Mouse (Mus musculus) 416B (cell line): Measurements from ENCODE around the gene Adarb2.
"Not testable (repeated sequence)": the region's sequence is repeated elsewhere in the genome, so short reads cannot be mapped to it uniquely, and the experiment has no call there.

Experiments
- DNase-seq: peaks from one replicate; pipeline ENCODE4 v3.0.0; 2011; ENCODE audit warnings: low read depth

The Adarb2 gene

GRCm38 (mm10) chr13:8590460-8590859, 387.8 kb downstream of the Adarb2 start:
- no peak for DNase-seq

- DNase-seq: no peak
Observed at GRCm38 (mm10) chr13:8596977-8597646, 394.4 kb downstream of the Adarb2 start.

DNA sequence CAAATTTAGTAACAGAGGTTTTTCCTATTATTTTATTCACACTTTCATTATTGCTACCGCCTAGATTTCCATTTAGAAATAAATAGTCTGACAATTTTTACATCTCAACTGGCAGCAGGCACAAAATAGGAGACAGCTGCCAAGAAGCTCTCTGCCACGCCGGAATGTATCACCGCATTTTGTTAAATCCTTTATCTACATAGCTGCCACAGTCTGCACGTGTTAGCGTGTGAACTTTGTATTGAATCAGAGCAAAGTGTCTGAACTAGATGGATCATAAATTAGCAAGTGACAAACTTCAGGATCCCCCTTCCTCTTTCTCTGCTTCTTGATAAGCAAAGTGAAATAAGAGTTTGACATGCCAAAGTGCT, 395.0 kb downstream of the Adarb2 start:
- DNase-seq: no peak

DNA sequence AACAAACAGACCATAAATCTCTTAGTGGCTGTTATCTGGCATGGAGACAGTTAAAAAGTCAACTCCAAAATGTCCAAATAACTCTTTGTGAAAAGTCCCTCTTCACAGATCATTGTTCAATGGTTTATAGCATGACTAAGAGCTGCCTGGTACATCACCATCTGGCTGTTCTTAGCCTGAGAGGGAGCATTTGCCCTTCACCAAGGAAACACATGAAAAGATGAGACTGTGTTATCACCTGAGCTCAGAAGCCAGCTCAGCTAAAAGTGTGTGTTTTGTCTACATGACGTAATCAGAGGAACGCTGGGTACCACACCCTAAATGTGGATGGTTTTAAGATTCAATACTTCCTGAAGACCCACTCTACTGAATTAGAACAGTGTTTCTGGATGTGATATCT, 403.0 kb downstream of the Adarb2 start:
- DNase-seq: no peak

DNA sequence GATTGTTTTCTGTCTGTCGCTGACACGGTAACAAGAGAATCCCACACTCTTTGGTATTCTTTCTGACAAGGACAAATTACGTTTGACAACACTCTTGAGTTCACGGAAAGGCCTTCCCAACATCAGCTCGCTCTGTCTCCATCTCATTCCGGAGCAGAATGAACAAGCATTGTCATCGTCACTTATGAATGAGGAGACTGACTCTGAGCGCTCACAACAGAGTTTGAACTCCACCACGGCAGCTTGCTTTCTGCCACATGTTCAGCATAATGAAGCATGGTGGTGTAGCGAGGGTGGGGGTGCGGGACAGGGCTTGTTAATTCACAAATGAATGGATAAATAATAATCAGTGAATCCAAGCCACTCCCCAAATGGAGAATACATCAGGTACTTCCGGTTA, 405.4 kb downstream of the Adarb2 start:
- DNase-seq: no peak

- DNase-seq: not testable (repeated sequence)
Observed at GRCm38 (mm10) chr13:8608918-8609317, 406.3 kb downstream of the Adarb2 start.

GRCm38 (mm10) chr13:8610956-8611355, 408.3 kb downstream of the Adarb2 start:
- DNase-seq: no peak

DNA sequence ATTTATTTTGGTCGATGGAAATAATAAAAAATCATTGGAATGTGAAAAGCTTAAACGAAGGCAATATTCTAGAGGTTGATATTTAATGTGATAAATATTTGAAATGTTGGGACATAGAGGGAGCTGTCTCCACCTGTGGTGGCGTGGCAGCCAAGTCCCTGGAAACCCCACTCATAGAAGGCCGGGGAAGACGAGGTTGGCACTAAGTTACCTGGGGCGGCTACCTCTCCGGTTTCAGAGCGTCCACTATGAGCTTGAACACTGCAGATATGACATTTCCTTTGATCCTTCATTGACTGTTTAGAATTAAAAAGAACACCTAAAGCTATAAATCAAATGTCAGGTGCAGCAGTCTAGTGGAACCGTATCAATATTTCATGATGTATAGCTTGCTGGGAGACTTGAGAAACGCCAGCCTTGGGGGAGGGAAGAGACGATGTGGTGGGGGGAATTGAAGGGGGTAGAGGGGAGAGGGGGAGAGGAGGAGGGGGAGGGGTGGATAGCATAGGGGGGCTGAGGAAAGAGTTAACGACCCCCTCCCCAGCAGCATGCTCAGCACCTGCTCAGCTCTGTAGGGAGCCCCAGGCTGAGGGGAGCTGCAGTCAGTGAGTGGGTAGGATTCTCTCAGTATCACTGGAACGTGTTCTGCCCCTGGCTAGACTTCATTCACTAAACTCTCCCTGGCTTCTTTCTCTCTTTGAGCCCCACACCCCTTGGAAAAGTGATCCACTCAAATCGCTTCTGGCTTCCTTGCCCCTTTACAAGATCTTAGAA, 410.1 kb downstream of the Adarb2 start:
- no peak for DNase-seq

DNA sequence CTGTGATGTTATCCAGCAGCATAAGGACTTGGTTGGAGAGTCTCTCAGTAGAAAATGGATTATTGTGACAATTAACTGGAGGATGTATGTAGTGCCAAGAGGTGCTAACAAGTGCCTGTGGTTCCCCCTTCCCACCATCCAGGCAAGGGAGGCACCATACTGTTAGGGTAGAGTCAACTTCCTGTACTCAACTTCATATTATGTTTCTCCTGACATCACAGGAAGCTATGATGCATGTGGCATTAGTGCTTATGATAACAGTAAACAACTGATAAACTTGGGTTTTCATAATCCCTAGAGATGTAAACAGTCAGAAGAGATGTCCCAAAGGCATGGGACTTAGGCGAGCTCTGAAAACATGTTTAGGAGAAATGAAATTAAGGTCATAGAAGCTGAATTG, 414.0 kb downstream of the Adarb2 start:
- no peak for DNase-seq

DNA sequence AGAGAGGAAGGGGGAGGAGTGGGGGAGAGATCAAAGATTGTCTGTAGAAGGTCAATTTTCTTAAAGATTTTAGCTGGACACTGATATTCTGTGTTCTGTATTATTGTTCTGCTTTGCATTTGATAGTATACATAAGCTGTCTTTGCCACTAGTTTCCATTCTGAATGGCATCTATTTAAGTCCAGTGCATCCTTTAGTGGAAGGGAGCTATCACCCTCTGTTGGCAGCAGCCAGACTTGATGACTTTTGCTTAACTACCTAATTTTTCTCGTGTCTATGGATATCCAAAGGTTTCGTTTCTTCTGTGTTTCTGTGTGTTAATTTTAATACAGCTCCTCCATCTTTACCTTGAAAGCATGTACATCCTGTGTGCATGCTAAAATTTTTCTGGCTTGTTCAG, 419.6 kb downstream of the Adarb2 start:
- DNase-seq: no peak

DNA sequence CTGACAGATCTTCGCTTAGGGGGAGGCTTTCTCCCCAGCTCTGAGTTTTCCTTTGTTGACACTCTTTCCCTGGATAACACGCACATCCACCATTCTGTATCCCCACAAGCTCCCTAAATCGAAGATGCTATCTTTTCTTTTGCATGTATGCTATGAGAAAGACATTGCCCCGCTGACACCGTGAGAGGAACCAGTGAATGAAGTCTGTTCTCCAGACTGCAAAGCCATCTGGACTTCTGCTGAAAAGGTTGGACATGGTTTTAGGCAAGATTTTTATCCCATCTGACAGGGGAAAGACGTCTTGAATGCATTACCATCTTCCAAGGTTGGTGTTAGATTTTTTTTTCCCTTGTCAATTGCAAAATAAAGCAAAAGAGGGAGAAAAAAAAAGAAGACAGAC, 426.9 kb downstream of the Adarb2 start:
- no peak for DNase-seq

DNA sequence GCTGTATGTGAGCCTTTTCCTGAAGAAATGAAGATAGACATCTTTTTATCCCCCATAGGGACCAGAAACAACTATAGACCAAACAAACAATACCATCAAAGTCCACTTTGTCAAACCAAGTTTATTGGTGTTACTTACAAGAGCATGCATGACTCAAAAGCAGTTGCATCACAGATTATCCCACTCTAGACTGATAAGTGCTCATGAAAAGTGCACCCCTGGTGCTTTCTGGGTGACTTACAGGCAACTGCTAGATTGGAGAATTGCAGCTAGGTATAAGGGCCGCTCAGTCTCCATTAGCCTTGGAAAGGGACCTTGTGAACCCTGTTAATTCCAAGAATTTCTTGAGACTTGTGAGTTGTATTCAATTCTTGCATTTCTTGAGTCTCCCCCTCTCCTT, 429.0 kb downstream of the Adarb2 start:
- DNase-seq: peak; percentile 64

DNA sequence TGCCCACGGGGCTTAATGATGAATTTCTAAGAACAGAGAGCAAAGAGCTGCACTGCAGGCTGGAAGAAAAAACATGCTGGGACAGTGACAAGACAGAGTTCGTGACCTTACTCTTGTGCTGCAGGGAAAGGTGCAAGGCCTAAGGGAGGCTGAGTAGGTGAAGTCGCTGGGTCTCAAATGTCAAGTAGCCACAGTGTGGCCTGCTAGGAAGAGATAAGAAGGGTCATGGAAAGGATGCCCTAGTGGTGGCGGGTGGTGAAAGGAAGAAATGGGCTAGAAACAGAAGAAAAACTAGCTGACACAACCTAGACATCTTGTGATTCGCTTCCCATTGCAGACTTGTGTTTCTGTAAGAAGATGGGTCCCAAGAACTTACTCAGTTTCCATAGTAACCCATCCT, 429.4 kb downstream of the Adarb2 start:
- DNase-seq: peak; percentile 92

DNA sequence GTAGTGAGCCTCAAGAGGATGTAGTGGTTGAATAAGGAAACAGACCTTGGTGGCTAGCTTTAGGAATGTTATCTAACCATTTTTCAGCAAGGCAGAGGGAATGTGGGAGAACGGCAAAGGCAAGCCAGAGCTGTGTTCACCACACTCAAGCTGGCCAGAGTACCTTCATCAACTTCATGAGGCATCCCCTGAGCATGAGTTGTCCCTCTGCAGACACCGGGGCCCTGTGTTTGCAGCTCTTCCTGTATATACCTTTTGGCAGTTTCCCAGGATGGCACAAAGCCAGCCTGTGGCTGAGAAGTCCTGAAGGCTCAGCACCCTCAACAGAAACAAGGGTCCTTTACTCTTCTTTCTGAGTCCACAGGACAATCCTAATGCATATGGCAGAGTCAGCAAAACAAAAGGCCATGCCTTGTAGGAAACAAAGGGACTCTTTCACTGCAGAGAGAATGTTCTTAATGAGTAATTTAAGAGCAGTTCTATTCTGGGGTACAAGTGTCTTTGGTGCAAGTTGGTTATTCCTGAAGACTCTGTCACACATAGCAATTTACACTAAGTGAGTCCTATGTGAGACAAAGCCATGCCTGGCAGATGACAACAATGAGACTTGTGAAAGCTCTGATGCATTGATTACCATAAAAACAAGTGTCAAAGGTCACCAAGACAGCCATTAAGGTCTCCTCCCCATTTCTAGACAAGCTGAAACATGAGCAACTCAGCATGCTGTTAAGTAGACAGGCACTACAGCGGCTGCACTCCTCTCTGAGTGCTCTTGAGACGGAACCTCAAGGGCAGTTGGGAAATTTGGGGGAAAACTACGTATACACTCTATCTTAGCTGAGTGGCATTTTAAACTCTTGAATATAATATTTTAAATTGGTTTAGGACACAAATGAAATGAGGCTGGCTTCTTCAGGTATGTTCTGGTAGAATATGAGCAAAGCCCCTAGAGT, 431.0 kb downstream of the Adarb2 start:
- DNase-seq: peak; percentile 73

- no peak for DNase-seq
Observed at GRCm38 (mm10) chr13:8642084-8642483, 439.4 kb downstream of the Adarb2 start.

GRCm38 (mm10) chr13:8643920-8644319, 441.3 kb downstream of the Adarb2 start:
- DNase-seq: no peak

- peak; percentile 84 for DNase-seq
Observed at GRCm38 (mm10) chr13:8644805-8645679, 442.4 kb downstream of the Adarb2 start.

DNA sequence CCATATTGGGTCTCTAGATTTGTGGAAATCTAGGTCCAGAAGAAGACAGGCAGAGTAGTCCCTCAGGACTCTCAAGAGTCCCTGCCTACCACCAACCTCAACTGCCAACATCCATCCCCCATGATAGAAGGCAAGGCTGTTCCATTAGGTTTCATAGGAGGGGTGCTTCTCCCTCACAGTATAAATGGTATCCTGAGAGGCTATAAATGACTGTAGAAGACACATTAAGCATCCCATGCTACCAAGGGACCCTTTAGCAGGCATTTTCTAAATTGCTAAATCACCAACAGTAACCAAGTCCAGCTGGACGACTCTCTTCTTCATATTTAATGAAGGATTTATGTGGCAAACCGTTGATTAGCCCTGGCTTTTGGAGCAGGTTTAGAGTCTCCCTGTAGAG, 446.6 kb downstream of the Adarb2 start:
- no peak for DNase-seq

DNA sequence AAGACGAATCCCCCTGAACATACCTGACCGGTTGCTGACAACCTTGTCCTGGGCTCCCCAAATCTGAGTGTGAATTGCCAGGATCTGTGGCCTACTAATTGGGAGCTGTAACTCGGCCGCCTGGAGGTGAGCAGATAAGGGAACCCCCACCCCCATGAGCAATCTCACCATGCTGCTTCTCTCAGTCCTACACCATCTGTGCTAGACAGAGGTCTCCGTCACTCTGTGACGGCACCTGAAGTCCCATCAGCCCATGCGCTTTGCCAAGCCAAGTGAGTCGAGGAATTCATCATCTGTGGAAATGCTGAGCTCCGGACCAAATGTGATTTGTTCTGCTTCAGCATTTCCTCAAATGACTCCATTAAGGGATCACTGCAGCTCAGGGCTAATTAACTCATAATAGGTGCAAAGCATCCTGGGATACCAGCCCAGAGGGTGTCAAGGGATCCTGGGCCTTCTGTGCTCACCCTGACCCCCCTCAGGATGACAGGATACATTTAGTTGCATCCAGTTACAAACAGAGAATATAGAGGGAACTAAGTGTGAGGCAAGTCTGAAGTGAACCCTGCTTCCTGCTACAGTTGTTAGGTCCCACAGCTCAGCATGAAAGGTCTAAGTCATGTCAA, 462.1 kb downstream of the Adarb2 start:
- no peak for DNase-seq

DNA sequence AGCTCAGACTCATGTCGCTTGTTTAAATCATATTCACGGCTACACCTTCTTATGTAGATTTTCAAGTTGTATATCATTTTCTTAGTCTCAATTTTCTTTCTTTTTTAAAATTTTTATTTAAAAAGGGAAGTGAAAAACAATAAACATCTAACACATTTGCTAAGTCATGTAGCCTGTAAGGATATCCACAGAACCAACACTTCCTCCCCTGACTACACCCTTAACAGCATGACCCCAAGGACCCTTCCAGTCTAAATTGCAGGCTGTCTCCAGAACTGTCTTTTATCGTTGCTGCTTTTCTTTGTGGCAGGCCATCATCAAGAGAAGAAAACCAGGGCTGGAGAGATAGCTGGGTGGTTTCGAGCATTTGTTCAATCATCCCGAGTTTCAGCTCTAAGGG, 474.5 kb downstream of the Adarb2 start:
- no peak for DNase-seq

GRCm38 (mm10) chr13:8680470-8681129, 477.9 kb downstream of the Adarb2 start:
- no peak for DNase-seq
